Mouse (Mus musculus) limb, embryonic 11.5 days (tissue): ENCODE results near the gene Flywch1. TPM values are rescaled to one million over a fixed set of nuclear protein-coding genes. Genes with fewer than 3 reads are reported as not detected.

ENCODE experiments used
- ATAC-seq: fragments of 200-750 bp; cut with Nextera tagmentation; 2 replicates; pipeline ENCODE4 v1.8.0; 2017; ENCODE audit warnings: low read depth; ENCODE audit not compliant: insufficient number of reproducible peaks, low FRiP score, low TSS enrichment
- DNase-seq: peaks from one replicate; pipeline ENCODE4 v3.0.0-alpha.2; 2015; ENCODE audit warnings: low spot score
- H3K27ac ChIP-seq: fragments of 300-500 bp; sonication (generic); replicated peaks from 2 replicates; pipeline ENCODE4 v1.5.1; 2014; ENCODE audit warnings: low read depth, mild to moderate bottlenecking, low read length
- H3K27me3 ChIP-seq: fragments of 300-500 bp; sonication (generic); 2 replicates; pipeline ENCODE4 v1.6.1; 2014; ENCODE audit warnings: mild to moderate bottlenecking, low read length, mixed read lengths; ENCODE audit not compliant: control insufficient read depth, insufficient read depth
- H3K36me3 ChIP-seq: fragments of 300-500 bp; sonication (generic); 2 replicates; pipeline ENCODE4 v1.6.1; 2014; ENCODE audit warnings: mild to moderate bottlenecking, low read length, moderate library complexity, mixed read lengths; ENCODE audit not compliant: control insufficient read depth, insufficient read depth
- H3K4me1 ChIP-seq: fragments of 300-500 bp; sonication (generic); 2 replicates; pipeline ENCODE4 v1.6.1; 2014; ENCODE audit warnings: low read length, mixed read lengths; ENCODE audit not compliant: control insufficient read depth, insufficient read depth
- H3K4me2 ChIP-seq: fragments of 300-500 bp; sonication (generic); 2 replicates; pipeline ENCODE4 v1.6.1; 2014; ENCODE audit warnings: low read depth, mild to moderate bottlenecking, moderate library complexity; ENCODE audit not compliant: severe bottlenecking
- H3K4me3 ChIP-seq: fragments of 300-500 bp; sonication (generic); 2 replicates; pipeline ENCODE4 v1.5.1; 2014; ENCODE audit warnings: low read depth, low read length
- H3K9ac ChIP-seq: fragments of 300-500 bp; sonication (generic); 2 replicates; pipeline ENCODE4 v1.6.1; 2014; ENCODE audit warnings: mild to moderate bottlenecking, low read length
- H3K9me3 ChIP-seq: fragments of 300-500 bp; sonication (generic); 2 replicates; pipeline ENCODE4 v1.6.1; 2016; ENCODE audit warnings: low read length; ENCODE audit not compliant: control insufficient read depth
- WGBS: fragments of 180-500 bp; shearing (Covaris S2); extraction: QIAGEN DNeasy Blood & Tissue Kit; methylation state at CpG from one replicate; pipeline ENCODE4 v1.1.7; 2014; 5-methylcytosine and 5-hydroxymethylcytosine counted together
- polyA plus RNA-seq: library from polyadenylated mRNA; unstranded; fragments of >200 nt; fragmentation: Nextera tagmentation; extraction: Ambion mirVana; gene quantifications from 2 replicates; pipeline ENCODE4 v1.2.1, GENCODE M21; 2014

Flywch1 gene
- polyA plus RNA-seq, 1 experiment from 2014 or later = 125 TPM

DNA sequence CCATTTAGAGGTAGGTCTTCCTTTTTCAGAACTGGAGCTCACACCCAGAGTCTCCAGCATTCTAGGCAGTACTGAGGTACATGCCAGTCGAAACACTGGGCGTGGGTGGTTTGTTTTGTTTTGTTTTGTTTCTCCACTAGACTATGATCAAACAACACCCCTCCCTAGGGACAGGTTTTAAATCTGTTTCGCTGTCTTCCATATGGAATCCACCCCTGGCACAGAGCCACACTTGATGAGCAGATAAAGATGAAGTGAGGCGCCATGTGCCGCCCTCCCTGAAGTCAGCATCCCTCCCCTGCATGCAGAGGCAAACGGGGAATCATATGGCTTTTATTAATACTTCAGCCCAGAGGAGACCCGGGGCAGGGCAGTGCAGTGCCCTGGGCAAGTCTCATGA is 66.7 kb downstream of the Flywch1 start:
- H3K27me3 ChIP-seq = peaks cover 6% of the 10 kb centered on the region
- H3K9ac ChIP-seq = no peak overlapping the region
- H3K27ac ChIP-seq = no peak overlapping the region
- H3K4me3 ChIP-seq = no peak overlapping the region
- 48% methylated on average over 7 of the region's 7 CpGs for WGBS
- H3K4me1 ChIP-seq = peaks cover under 1% of the 10 kb centered on the region; the same call in 1 of the 2 replicates
- no peak overlapping the region for H3K4me2 ChIP-seq
- ATAC-seq (no peak), DNase-seq (no peak)
- no peaks in the 10 kb centered on the region for H3K36me3 ChIP-seq
- no peaks in the 10 kb centered on the region for H3K9me3 ChIP-seq

DNA sequence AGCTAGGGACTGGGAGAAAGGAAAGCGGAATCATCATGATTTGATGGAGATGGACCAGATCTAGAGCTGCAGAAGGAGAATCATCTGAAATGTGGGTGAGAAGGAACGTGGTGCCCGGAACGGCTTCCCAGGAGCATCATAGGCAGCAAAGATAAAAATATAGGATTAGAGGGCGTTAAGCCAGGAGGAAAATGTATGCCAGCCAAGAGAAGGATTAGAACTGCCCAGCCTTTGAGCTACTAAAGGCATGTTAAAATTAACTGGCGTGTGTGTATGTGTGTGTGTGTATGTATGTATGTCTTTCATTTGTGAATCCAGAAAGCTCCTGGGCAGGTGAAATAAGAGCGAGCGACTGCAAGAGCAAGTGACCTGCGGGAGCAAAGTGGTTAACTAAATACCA is 68.1 kb downstream of the Flywch1 start:
- 88% methylated on average over 9 of the region's 9 CpGs for WGBS
- H3K4me2 ChIP-seq = no peak overlapping the region

More for the DNA sequence above, 68.1 kb downstream of the Flywch1 start:
- no peak overlapping the region for H3K9ac ChIP-seq
- no peak overlapping the region for H3K4me3 ChIP-seq
- peaks cover 3% of the 10 kb centered on the region; the same call in 1 of the 2 replicates for H3K4me1 ChIP-seq
- no peak for DNase-seq
- no peak for ATAC-seq
- H3K27ac ChIP-seq = no peak overlapping the region
- peaks cover 18% of the 10 kb centered on the region for H3K27me3 ChIP-seq
- no peaks in the 10 kb centered on the region for H3K36me3 ChIP-seq
- no peaks in the 10 kb centered on the region for H3K9me3 ChIP-seq

Other genes starting within 250 kb of the Flywch1 start
- 24.4 and 25.6 TPM in 2 replicates for gene Zfp213, start 207.4 kb downstream of the Flywch1 start, polyA plus RNA-seq
- 20.5 and 22.7 TPM in 2 replicates for gene Zfp13, start 172.1 kb downstream of the Flywch1 start, polyA plus RNA-seq
- 0.24 and 0.80 TPM in 2 replicates for gene Zscan10, start 170.7 kb downstream of the Flywch1 start, polyA plus RNA-seq
- gene Mmp25, start 126.3 kb downstream of the Flywch1 start, polyA plus RNA-seq = 0.45 and 0.63 TPM in 2 replicates
- gene Bicdl2, start 111.1 kb downstream of the Flywch1 start, polyA plus RNA-seq = 0.91 and 1.3 TPM in 2 replicates
- gene Hcfc1r1, start 98.0 kb downstream of the Flywch1 start, polyA plus RNA-seq = 45.5 and 53.0 TPM in 2 replicates
- gene Thoc6, start 97.7 kb downstream of the Flywch1 start, polyA plus RNA-seq = 54.8 and 58.1 TPM in 2 replicates
- gene Tnfrsf12a, start 94.1 kb downstream of the Flywch1 start, polyA plus RNA-seq = 4.3 and 5.0 TPM in 2 replicates
- gene Cldn6, start 92.4 kb downstream of the Flywch1 start, polyA plus RNA-seq = 21.3 and 23.3 TPM in 2 replicates
- 7.4 and 7.6 TPM in 2 replicates for gene Cldn9, start 87.6 kb downstream of the Flywch1 start, polyA plus RNA-seq
- gene 1520401A03Rik, start 48.8 kb downstream of the Flywch1 start, polyA plus RNA-seq = 0.09 and 0.13 TPM in 2 replicates
- 47.8 and 51.6 TPM in 2 replicates for gene Pkmyt1, start 45.3 kb downstream of the Flywch1 start, polyA plus RNA-seq
- gene Paqr4, start 30.7 kb downstream of the Flywch1 start, polyA plus RNA-seq = 7.4 and 7.7 TPM in 2 replicates
- gene Kremen2, start 25.8 kb downstream of the Flywch1 start, polyA plus RNA-seq = 14.8 and 16.2 TPM in 2 replicates
- 51.4 and 55.7 TPM in 2 replicates for gene Flywch2, start 14.5 kb upstream of the Flywch1 start, polyA plus RNA-seq
- 508 and 532 TPM in 2 replicates for gene Srrm2, start 18.9 kb upstream of the Flywch1 start, polyA plus RNA-seq
- 1,135 and 1,167 TPM in 2 replicates for gene Elob, start 57.5 kb upstream of the Flywch1 start, polyA plus RNA-seq
- not detected in 2 replicates for gene Prss33, start 64.5 kb upstream of the Flywch1 start, polyA plus RNA-seq
- not detected in 2 replicates for gene Prss32, start 72.3 kb upstream of the Flywch1 start, polyA plus RNA-seq
- 2.5 and 2.6 TPM in 2 replicates for gene Prss41, start 72.6 kb upstream of the Flywch1 start, polyA plus RNA-seq
- gene Prss21, start 96.5 kb upstream of the Flywch1 start, polyA plus RNA-seq = not detected in 2 replicates
- not detected in 2 replicates for gene Dcpp1, start 109.3 kb upstream of the Flywch1 start, polyA plus RNA-seq
- gene Dcpp2, start 109.3 kb upstream of the Flywch1 start, polyA plus RNA-seq = not detected in 2 replicates
- gene Dcpp3, start 145.9 kb upstream of the Flywch1 start, polyA plus RNA-seq = not detected in 2 replicates
- not detected in 2 replicates for gene Sbp, start 170.1 kb upstream of the Flywch1 start, polyA plus RNA-seq
- not detected in 2 replicates for gene Sbpl, start 183.7 kb upstream of the Flywch1 start, polyA plus RNA-seq
- not detected in 2 replicates for gene Prss30, start 209.0 kb upstream of the Flywch1 start, polyA plus RNA-seq
- 0.99 and 1.4 TPM in 2 replicates for gene Prss22, start 226.5 kb upstream of the Flywch1 start, polyA plus RNA-seq